Mouse (Mus musculus): ENCODE measurements around the gene Fam129b. TPM values are rescaled to one million over a fixed set of nuclear protein-coding genes. Genes with fewer than 3 reads are reported as not detected.

Gene Fam129b
- polyA plus RNA-seq, 1 experiment from 2014 or later = 55.8 TPM

DNA sequence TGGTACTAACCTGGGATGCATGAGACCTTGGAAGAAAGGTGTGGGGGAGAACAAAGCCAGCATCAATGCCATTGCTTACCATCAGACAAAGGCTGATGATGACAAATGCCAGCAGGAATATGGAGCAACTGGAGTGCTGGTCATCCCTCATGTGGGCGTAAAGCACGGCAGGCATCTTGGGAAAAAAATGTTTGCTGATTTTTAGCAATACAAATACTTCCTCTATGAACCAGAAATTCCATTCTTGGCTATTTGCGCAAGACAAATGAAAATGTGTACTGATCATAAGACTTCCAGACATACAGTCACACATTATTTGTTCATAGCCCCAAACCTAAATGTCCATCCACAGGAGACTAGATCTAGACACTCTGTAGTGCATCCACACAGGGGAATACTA, 12.6 kb upstream of the Fam129b start:
- 90% methylated on average over 3 of the region's 3 CpGs for WGBS
- no peaks in the 10 kb centered on the region for H3K9me3 ChIP-seq

DNA sequence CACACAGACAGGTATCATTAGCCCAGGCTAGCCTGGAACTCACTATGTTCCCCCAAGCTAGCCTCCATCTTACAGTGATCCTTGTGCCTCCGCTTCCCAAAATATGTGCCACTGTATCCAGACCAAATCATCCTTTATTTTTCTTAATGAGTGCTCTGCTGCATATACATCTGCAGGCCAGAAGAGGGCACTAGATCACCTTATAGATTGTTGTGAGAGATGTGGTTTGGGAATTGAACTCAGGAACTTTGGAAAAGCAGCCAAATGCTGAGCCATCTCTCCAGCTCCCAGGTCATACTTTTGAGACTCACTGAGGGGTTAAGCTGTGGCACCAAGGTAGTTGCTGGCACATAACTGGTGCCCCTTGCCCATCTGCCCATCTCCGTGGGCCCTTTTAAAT, 11.2 kb upstream of the Fam129b start:
- no peaks in the 10 kb centered on the region for H3K27me3 ChIP-seq
- no peaks in the 10 kb centered on the region for H3K36me3 ChIP-seq
- H3K4me1 ChIP-seq = 0 out of 2 replicates have a peak, but pooled peaks cover under 1% of the 10 kb centered on the region
- H3K27ac ChIP-seq = no peak overlapping the region
- WGBS = 68% methylated on average over 2 of the region's 2 CpGs
- ATAC-seq (ENCODE audit: low FRiP score, low read depth) = no peak
- no peaks in the 10 kb centered on the region for H3K9me3 ChIP-seq
- H3K4me3 ChIP-seq = no peak overlapping the region
- H3K4me2 ChIP-seq (replicated peaks) = no peak overlapping the region
- no peak overlapping the region for H3K9ac ChIP-seq

More for the DNA sequence above, 12.6 kb upstream of the Fam129b start:
- Histone ChIP-seq H3K27me3 (no peaks in the 10 kb centered on the region), H3K27ac (no peak overlapping the region), H3K4me2 (replicated peaks) (no peak overlapping the region), H3K36me3 (no peaks in the 10 kb centered on the region), H3K9ac (no peak overlapping the region), H3K4me1 (no peaks in the 10 kb centered on the region), H3K4me3 (no peak overlapping the region)
- no peak for ATAC-seq (ENCODE audit: low FRiP score, low read depth)

DNA sequence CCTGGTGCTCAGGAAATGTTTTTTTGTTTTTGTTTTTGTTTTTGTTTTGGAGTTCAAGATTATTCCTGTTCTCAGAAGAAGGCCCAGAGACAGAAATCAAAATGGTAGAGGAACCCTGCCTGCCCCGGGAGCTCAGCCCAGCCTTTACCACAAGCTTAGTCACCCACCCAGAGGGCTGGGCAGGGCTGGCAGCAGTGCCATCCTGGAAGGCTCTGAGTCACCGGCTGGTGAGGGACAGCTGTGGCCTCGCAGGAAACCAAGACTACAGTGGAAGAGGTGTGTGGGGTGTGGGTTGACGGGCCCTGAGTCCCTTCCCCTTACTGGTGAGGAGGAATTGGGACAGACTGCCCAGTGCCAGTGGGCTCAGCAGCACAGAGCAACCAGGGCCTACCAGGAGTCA, 8.6 kb upstream of the Fam129b start:
- H3K27ac ChIP-seq = no peak overlapping the region
- WGBS = 79% methylated on average over 4 of the region's 4 CpGs

DNA sequence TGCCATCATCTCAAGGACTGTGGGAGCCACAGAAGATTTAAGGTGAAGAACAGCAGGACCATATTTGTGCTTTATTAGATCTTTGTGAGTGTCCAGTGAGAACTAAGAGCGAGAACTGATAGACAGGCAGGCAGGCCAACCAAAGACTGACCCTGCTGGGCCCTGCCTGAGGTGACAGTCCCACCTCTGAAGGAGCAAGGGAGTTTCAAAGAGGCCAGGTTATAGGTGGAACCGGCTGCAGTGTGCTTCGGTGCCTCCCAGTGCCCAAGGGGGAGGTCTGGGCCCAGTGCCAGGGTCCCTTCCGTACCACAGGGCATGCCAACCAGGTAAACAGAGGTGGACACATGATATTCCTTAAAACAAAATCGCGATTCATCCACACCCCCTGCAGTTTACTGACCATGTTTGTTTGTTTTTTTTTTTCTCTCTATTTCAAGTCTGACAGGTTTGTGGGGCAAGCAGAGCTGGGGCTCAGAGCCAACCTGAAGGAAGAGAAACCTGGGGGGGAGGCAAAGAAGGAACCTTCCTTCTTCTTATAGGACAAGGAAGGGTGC, 6.1 kb upstream of the Fam129b start:
- Histone ChIP-seq H3K9me3 (no peaks in the 10 kb centered on the region), H3K27ac (no peak overlapping the region; the same call in 1 of the 2 replicates), H3K4me3 (no peak overlapping the region), H3K27me3 (no peaks in the 10 kb centered on the region), H3K9ac (0 out of 2 replicates have a peak overlapping the region, but pooled peaks have one; percentile 4), H3K36me3 (no peaks in the 10 kb centered on the region), H3K4me2 (replicated peaks) (no peak overlapping the region), H3K4me1 (peaks cover 15% of the 10 kb centered on the region)
- no peak for ATAC-seq (ENCODE audit: low FRiP score, low read depth)
- WGBS = 47% methylated on average over 6 of the region's 6 CpGs

More for the DNA sequence above, 8.6 kb upstream of the Fam129b start:
- Histone ChIP-seq H3K9me3 (no peaks in the 10 kb centered on the region), H3K4me3 (no peak overlapping the region), H3K4me2 (replicated peaks) (no peak overlapping the region), H3K9ac (no peak overlapping the region), H3K4me1 (peaks cover 6% of the 10 kb centered on the region; the same call in 1 of the 2 replicates), H3K36me3 (no peaks in the 10 kb centered on the region), H3K27me3 (no peaks in the 10 kb centered on the region)
- ATAC-seq (ENCODE audit: low FRiP score, low read depth) = no peak

DNA sequence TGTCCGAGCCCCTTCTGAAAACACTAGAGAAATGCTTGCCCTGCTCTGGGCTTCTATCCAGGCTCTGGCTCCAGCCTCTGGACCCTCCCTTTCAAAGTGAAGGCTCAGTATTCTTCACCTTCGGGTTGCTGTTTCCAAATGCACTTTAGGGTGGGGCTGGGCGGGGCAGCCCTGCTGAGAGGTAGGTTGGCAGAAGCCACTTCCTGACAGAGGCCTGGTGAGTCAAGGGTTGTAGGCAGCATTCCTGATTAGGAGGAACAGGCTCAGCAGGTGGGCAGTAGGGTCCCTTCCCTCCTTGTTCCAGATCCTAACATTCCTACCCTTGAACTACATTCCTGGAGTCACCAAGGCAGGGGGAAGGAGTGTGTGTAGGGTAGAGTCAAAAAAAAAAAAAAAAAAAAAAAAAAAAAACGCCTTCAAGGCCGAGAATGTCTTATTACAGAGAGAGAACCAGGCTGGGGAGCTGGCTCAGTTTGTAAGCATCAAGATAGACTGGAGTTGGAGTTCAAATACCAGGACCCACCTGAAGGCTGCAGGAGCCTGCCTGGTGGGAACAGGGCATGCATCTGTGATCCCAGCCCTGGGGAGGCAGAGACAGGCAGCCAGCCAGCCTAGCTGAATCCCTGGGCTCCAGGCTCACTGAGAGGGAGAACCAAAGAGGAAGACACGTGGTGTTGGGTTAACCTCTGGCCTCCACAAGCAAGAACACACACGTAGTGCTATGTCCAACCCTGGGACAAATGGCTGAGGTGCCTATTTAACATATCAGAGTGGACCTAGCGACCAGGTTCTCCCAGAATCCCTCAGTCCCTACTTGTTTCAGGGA, 5.4 kb upstream of the Fam129b start:
- Histone ChIP-seq H3K4me2 (replicated peaks) (no peak overlapping the region), H3K36me3 (no peaks in the 10 kb centered on the region), H3K9ac (0 out of 2 replicates have a peak overlapping the region, but pooled peaks have one; percentile 4), H3K4me3 (no peak overlapping the region), H3K9me3 (no peaks in the 10 kb centered on the region), H3K27me3 (no peaks in the 10 kb centered on the region), H3K4me1 (peaks cover 20% of the 10 kb centered on the region), H3K27ac (no peak overlapping the region)
- 39% methylated on average over 8 of the region's 8 CpGs for WGBS
- ATAC-seq (ENCODE audit: low FRiP score, low read depth) = no peak

DNA sequence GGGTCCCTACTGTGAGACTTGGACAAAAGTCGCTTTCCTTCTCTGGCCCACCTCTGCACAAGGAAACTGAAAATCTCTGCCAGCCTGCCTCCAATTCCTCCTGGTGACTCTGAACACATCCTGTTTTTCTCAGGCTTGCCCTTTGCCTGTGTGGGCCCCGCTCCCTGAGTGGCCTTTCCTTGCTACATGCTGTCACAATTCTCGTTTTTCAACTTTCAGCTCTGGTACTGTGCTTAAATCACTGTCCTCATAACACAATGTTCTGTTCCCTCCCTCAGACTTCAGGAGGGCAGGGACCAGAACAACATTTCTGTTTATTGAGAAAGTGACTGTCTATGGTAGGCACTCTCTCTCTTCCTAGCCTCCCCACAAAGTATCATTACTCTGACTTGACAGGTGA, 1.8 kb upstream of the Fam129b start:
- no peak for ATAC-seq (ENCODE audit: low FRiP score, low read depth)
- Histone ChIP-seq H3K36me3 (no peaks in the 10 kb centered on the region), H3K9me3 (no peaks in the 10 kb centered on the region), H3K4me2 (replicated peaks) (peak overlapping the region; percentile 95; the same call in 1 of the 2 replicates), H3K27me3 (no peaks in the 10 kb centered on the region), H3K27ac (0 out of 2 replicates have a peak overlapping the region, but pooled peaks have one; percentile 85), H3K4me1 (peaks cover 46% of the 10 kb centered on the region), H3K9ac (no peak overlapping the region), H3K4me3 (no peak overlapping the region)
- 81% methylated on average over 3 of the region's 3 CpGs for WGBS

DNA sequence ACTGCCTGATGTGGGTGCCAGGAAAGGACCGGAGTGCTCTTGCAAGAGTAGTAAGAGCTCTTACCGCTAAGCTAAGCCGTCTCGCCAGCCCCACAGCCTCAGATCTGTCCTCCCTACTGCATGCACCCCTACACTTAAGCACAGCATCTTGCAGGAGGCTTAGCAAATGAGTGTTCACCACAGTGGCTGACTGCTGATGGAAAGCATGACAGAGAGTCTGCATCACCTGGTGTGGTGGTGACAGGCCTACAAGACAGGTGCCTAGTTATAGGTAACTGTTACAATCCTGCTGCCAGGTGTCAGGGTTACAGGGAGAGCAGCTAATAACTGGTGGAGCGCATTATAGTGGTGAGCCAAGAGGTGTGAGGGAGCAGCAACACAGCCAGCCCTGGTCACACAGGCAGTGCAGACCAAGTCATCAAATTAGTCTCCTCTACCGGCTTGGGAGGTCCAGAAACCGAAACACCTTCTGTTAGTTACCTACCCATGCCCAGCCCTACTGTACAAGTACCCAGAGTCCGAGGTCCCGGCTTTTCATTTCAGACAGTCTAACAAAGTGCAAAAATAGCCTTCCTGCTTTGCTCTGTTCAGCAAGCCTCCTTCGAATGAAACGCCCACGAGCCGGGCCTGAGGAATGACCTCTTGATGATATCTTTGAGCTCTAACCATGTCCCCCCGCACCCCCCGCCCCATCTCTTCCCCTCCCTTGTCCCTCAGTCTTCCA, 801 bp upstream of the Fam129b start:
- peak overlapping the region; percentile 85; the same call in 1 of the 2 replicates for H3K27ac ChIP-seq
- H3K27me3 ChIP-seq = no peaks in the 10 kb centered on the region
- peak; percentile 13; the same call in 1 of the 2 replicates for ATAC-seq (ENCODE audit: low FRiP score, low read depth)
- WGBS = 8% methylated on average over 15 of the region's 15 CpGs
- H3K4me1 ChIP-seq = peaks cover 52% of the 10 kb centered on the region
- peak overlapping the region; percentile 77 for H3K4me3 ChIP-seq
- H3K9me3 ChIP-seq = no peaks in the 10 kb centered on the region
- peak overlapping the region; percentile 95 for H3K4me2 ChIP-seq (replicated peaks)
- H3K36me3 ChIP-seq = no peaks in the 10 kb centered on the region
- H3K9ac ChIP-seq = peak overlapping the region; percentile 92

DNA sequence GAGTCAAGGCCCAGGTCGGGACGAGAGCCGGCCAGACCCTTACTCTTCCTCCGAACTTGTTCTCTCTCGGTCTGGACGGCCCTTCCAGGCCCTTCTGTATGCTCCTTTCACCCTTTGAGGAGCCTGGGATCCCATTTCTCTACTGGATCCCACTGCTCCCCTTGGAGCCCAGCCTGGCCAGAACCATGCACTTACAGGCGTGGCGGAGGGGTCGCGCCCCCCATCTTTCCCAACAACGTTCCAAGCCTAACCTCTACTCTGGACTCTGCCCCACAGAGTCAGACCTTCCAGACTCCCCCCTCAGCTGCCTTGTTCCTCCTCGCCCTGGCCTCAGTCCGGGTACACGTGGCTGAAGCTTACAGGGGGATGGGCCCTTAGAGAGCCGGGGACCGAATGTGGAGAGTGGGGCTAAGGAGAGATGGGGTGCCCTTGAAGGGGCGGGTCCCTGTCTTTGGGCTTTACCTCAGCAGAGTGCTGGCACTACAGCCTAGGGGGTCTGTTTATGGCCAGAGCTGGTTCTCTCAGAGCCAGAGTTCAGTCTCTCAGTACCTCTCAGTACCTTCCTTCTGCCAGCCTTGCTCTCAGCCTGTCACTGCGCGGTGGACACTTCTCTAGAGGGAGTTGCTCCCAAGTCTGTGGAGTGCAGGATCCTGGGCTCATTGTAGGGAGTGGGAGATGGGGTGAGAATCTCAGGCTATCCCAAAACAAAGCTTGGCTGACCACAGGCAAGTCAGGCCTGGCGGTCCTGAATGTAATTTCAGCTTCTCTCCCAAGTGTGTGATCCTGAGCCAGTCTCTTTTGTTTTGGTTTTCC, 782 bp downstream of the Fam129b start:
- Histone ChIP-seq H3K9ac (peak overlapping the region; percentile 92), H3K9me3 (no peaks in the 10 kb centered on the region), H3K4me1 (peaks cover 66% of the 10 kb centered on the region), H3K4me3 (peak overlapping the region; percentile 77), H3K27me3 (no peaks in the 10 kb centered on the region), H3K36me3 (no peaks in the 10 kb centered on the region), H3K27ac (peak overlapping the region; percentile 85), H3K4me2 (replicated peaks) (peak overlapping the region; percentile 95)
- WGBS = 3% methylated on average over 20 of the region's 20 CpGs
- ATAC-seq (ENCODE audit: low FRiP score, low read depth) = peak; percentile 21; the same call in 1 of the 2 replicates

DNA sequence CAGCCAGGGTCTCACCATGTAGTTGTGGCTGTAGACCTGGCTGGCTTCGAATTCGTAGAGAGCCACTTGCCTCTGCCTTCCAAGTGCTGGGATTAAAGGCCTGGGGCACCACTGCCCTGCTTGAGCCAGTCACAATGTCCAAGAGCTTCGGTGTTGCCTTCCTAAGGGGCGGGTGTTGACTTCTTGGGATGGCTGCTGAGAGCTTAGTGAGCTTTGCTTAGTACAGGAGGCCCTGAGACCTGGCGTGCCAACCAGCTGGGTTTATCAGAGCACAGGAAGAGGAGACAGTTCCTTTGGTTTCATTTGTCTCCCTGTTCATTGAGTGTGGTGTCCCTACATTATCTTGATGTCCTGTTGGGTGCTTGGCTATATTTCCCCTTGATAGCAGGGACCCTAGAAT, 1.4 kb downstream of the Fam129b start:
- Histone ChIP-seq H3K27ac (peak overlapping the region; percentile 85; the same call in 1 of the 2 replicates), H3K4me3 (peak overlapping the region; percentile 77), H3K4me1 (peaks cover 72% of the 10 kb centered on the region), H3K36me3 (no peaks in the 10 kb centered on the region), H3K9ac (peak overlapping the region; percentile 92), H3K27me3 (no peaks in the 10 kb centered on the region), H3K9me3 (no peaks in the 10 kb centered on the region), H3K4me2 (replicated peaks) (peak overlapping the region; percentile 95)
- 37% methylated on average over 5 of the region's 5 CpGs for WGBS
- no peak for ATAC-seq (ENCODE audit: low FRiP score, low read depth)

DNA sequence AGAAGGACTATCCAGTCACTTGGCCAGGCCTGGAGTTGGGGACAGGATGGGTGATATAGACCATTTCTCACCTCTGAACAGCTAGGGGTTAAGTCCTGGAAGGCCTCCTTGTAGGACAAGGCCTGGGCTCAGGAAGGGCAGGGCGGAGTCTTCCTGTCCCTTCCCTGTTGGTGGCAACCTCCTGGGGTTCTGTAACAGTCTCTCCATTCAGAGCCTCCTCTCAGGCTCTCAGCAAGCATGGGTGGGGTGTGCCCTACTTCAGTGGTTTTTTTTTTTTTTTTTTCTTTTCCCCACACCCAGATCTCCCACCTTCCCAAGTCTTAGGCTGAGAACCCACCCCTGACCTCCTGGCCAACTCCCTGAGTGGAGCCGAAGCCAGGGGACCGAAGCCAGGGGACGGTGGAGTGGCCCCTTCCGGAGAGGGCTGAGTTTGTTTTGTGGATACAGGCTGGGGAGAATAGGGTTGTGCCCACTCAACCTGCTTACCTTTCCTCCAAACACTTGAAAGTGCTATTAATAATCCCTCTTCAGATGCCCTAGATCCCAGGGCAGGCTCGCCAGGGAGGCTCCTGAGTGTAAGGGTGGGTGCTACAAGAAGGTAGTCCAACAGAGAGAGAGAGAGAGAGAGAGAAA, 2.0 kb downstream of the Fam129b start:
- Histone ChIP-seq H3K27ac (peak overlapping the region; percentile 85; the same call in 1 of the 2 replicates), H3K4me1 (peaks cover 77% of the 10 kb centered on the region), H3K4me3 (peak overlapping the region; percentile 77), H3K4me2 (replicated peaks) (peak overlapping the region; percentile 95), H3K27me3 (no peaks in the 10 kb centered on the region), H3K9me3 (no peaks in the 10 kb centered on the region), H3K36me3 (no peaks in the 10 kb centered on the region), H3K9ac (peak overlapping the region; percentile 92)
- ATAC-seq (ENCODE audit: low FRiP score, low read depth) = no peak
- WGBS = 64% methylated on average over 6 of the region's 6 CpGs

DNA sequence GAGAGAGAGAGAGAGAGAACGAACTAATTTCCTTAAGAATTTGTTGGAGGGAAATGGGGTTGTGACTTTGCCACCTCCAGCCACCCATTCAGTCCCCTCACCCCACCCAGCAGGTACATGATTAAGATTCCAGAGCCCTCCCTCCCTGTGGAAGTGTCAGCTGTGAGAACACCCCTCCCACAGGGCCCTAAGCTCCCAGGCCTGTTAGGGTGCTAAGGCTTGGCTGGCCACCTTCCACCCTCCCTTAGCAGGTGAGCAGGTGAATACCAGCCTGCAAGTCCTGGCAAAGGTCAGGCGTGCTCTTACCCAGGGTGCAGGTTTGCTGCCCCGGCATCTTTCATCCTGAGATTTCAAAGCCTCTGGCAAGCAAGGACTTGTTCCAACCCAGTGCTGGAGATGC, 2.5 kb downstream of the Fam129b start:
- 0 out of 2 replicates have a peak overlapping the region, but pooled peaks have one; percentile 35 for H3K9ac ChIP-seq
- H3K4me3 ChIP-seq = peak overlapping the region; percentile 77
- H3K36me3 ChIP-seq = no peaks in the 10 kb centered on the region
- peak overlapping the region; percentile 39; the same call in 1 of the 2 replicates for H3K27ac ChIP-seq
- peaks cover 82% of the 10 kb centered on the region for H3K4me1 ChIP-seq
- H3K27me3 ChIP-seq = no peaks in the 10 kb centered on the region
- ATAC-seq (ENCODE audit: low FRiP score, low read depth) = no peak
- 65% methylated on average over 3 of the region's 3 CpGs for WGBS
- H3K4me2 ChIP-seq (replicated peaks) = peak overlapping the region; percentile 95
- no peaks in the 10 kb centered on the region for H3K9me3 ChIP-seq

Measured in limb, embryonic 13.5 days (tissue).